Mouse (Mus musculus) lung, postnatal 0 days (tissue): ENCODE results near the gene Schip1. TPM values are rescaled to one million over a fixed set of nuclear protein-coding genes. Genes with fewer than 3 reads are reported as not detected.

ENCODE experiments used
- ATAC-seq: fragments of 200-750 bp; cut with Nextera tagmentation; 2 replicates; pipeline ENCODE4 v1.8.0; 2017; ENCODE audit warnings: moderate library complexity
- DNase-seq: peaks from one replicate; pipeline ENCODE4 v3.0.0-alpha.2; 2016; ENCODE audit warnings: low spot score
- H3K27ac ChIP-seq: fragments of 300-500 bp; sonication (generic); 2 replicates; pipeline ENCODE4 v1.5.1; 2014; ENCODE audit warnings: antibody characterized with exemption, mild to moderate bottlenecking, low read length, mixed read lengths
- H3K27me3 ChIP-seq: fragments of 300-500 bp; sonication (generic); replicated peaks from 2 replicates; pipeline ENCODE4 v1.6.1; 2014; ENCODE audit warnings: low read length, mixed read lengths; ENCODE audit not compliant: insufficient read depth
- H3K36me3 ChIP-seq: fragments of 300-500 bp; sonication (generic); 2 replicates; pipeline ENCODE4 v1.6.1; 2014; ENCODE audit warnings: low read length, mixed read lengths; ENCODE audit not compliant: insufficient read depth
- H3K4me1 ChIP-seq: fragments of 300-500 bp; sonication (generic); 2 replicates; pipeline ENCODE4 v1.6.1; 2014; ENCODE audit warnings: antibody characterized with exemption, low read depth, low read length, mixed read lengths; ENCODE audit not compliant: insufficient read depth
- H3K4me2 ChIP-seq: fragments of 300-500 bp; sonication (generic); replicated peaks from 2 replicates; pipeline ENCODE4 v1.6.1; 2014; ENCODE audit warnings: low read depth, mild to moderate bottlenecking, low read length, moderate library complexity, mixed read lengths
- H3K4me3 ChIP-seq: fragments of 300-500 bp; sonication (generic); 2 replicates; pipeline ENCODE4 v1.5.1; 2014; ENCODE audit warnings: low read depth, low read length
- H3K9ac ChIP-seq: fragments of 300-500 bp; sonication (generic); replicated peaks from 2 replicates; pipeline ENCODE4 v1.6.1; 2014; ENCODE audit warnings: low read depth, mild to moderate bottlenecking
- H3K9me3 ChIP-seq: fragments of 300-500 bp; sonication (generic); 2 replicates; pipeline ENCODE4 v1.6.1; 2016; ENCODE audit warnings: low read length, mixed read lengths
- CTCF ChIP-seq: IDR thresholded peaks from 2 replicates; pipeline ENCODE4 v1.5.1; 2016; ENCODE audit warnings: antibody characterized with exemption, mild to moderate bottlenecking
- EP300 ChIP-seq: IDR thresholded peaks from 2 replicates; pipeline ENCODE4 v1.6.1; 2016; ENCODE audit warnings: antibody characterized with exemption, mild to moderate bottlenecking, control low read depth
- WGBS: fragments of 180-500 bp; shearing (Covaris S2); extraction: QIAGEN DNeasy Blood & Tissue Kit; methylation state at CpG from one replicate; pipeline ENCODE4 v1.1.7; 2014; 5-methylcytosine and 5-hydroxymethylcytosine counted together
- polyA plus RNA-seq: library from polyadenylated mRNA; unstranded; fragments of >200 nt; fragmentation: Nextera tagmentation; extraction: Ambion mirVana; gene quantifications from 2 replicates; pipeline ENCODE4 v1.2.1, GENCODE M21; 2015

Schip1 gene
- polyA plus RNA-seq, 1 experiment from 2014 or later, result 52.2 TPM

GRCm38 (mm10) chr3:68477478-68477877, 412.9 kb downstream of the Schip1 start:
- 55% methylated on average over 2 of the region's 2 CpGs for WGBS
- Histone ChIP-seq H3K27me3 (no peaks in the 10 kb centered on the region), H3K4me2 (no peak overlapping the region), H3K9me3 (no peaks in the 10 kb centered on the region), H3K27ac (no peak overlapping the region), H3K36me3 (no peaks in the 10 kb centered on the region), H3K9ac (no peak overlapping the region), H3K4me1 (no peaks in the 10 kb centered on the region), H3K4me3 (no peak overlapping the region)
- ATAC-seq, result no peak
- peak; percentile 16 for DNase-seq
- TF ChIP-seq CTCF (no peak), EP300 (no peak)

- Histone ChIP-seq H3K9me3 (no peaks in the 10 kb centered on the region), H3K4me1 (no peaks in the 10 kb centered on the region), H3K27me3 (no peaks in the 10 kb centered on the region), H3K36me3 (no peaks in the 10 kb centered on the region), H3K9ac (no peak overlapping the region), H3K4me2 (no peak overlapping the region), H3K27ac (no peak overlapping the region), H3K4me3 (no peak overlapping the region)
- TF ChIP-seq CTCF (no peak), EP300 (no peak)
- 68% methylated on average over 6 of the region's 6 CpGs for WGBS
- no peak for DNase-seq
- no peak for ATAC-seq
Observed at GRCm38 (mm10) chr3:68479266-68479665, 414.7 kb downstream of the Schip1 start.

GRCm38 (mm10) chr3:68483517-68483916, 418.9 kb downstream of the Schip1 start:
- 58% methylated on average over 3 of the region's 3 CpGs for WGBS
- Histone ChIP-seq H3K9me3 (no peaks in the 10 kb centered on the region), H3K9ac (no peak overlapping the region), H3K36me3 (no peaks in the 10 kb centered on the region), H3K4me1 (no peaks in the 10 kb centered on the region), H3K27me3 (no peaks in the 10 kb centered on the region), H3K27ac (no peak overlapping the region), H3K4me3 (no peak overlapping the region), H3K4me2 (no peak overlapping the region)
- TF ChIP-seq EP300, result no peak
- no peak for TF ChIP-seq CTCF
- DNase-seq (no peak), ATAC-seq (no peak)

DNA sequence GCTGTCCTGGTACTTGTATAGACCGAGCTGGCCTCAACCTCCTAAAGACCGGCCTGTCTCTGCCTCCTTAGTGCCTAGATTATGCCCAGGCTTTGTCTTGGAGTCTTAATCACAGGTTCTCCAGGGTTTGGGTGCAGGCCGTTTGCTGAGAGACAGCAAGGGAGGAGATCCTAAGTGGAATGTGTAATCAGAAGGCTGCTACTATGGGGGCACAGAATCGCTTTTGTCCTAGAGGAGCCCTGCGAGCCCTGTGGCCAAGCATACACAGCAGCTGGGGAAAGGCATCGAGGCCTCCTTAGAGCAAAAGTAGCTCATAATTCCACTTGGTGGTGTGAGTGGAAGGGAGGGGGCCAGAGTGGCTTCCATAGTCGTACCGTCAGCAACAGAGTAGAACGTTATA, 419.4 kb downstream of the Schip1 start:
- Histone ChIP-seq H3K4me1 (no peaks in the 10 kb centered on the region), H3K4me3 (no peak overlapping the region), H3K36me3 (no peaks in the 10 kb centered on the region), H3K27me3 (no peaks in the 10 kb centered on the region), H3K9me3 (no peaks in the 10 kb centered on the region), H3K27ac (no peak overlapping the region), H3K4me2 (no peak overlapping the region), H3K9ac (no peak overlapping the region)
- no peak for TF ChIP-seq CTCF
- TF ChIP-seq EP300, result no peak
- ATAC-seq (no peak), DNase-seq (no peak)
- WGBS, result 76% methylated on average over 9 of the region's 9 CpGs

DNA sequence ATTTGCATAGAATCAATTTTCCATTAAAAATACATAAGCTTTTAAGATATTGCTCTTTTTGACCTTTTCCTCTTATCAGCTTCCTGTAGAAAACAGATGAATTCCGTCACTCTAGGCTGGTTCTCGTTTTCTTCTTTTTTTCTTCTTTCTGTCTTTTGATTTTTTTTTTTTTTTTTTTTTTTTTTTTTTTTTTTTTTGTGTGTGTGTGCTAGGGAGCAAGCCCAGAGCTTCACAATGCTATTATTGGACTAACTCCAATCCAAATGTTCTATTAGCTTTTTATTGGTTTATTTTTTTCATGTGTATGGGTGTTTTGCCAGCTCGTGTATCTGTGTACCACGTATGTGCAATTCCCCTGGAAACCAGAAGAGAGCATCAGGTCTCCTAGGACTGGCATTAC, 420.0 kb downstream of the Schip1 start:
- no peak overlapping the region for H3K27ac ChIP-seq
- H3K4me2 ChIP-seq, result no peak overlapping the region
- no peak for ATAC-seq
- peak; percentile 13; the same call in 1 of the 2 replicates for TF ChIP-seq CTCF
- TF ChIP-seq EP300, result no peak
- no peaks in the 10 kb centered on the region for H3K4me1 ChIP-seq
- H3K27me3 ChIP-seq, result no peaks in the 10 kb centered on the region
- no peaks in the 10 kb centered on the region for H3K9me3 ChIP-seq
- no peak overlapping the region for H3K9ac ChIP-seq
- no peaks in the 10 kb centered on the region for H3K36me3 ChIP-seq
- no peak overlapping the region for H3K4me3 ChIP-seq
- WGBS, result 77% methylated on average over 4 of the region's 4 CpGs
- DNase-seq, result no peak

DNA sequence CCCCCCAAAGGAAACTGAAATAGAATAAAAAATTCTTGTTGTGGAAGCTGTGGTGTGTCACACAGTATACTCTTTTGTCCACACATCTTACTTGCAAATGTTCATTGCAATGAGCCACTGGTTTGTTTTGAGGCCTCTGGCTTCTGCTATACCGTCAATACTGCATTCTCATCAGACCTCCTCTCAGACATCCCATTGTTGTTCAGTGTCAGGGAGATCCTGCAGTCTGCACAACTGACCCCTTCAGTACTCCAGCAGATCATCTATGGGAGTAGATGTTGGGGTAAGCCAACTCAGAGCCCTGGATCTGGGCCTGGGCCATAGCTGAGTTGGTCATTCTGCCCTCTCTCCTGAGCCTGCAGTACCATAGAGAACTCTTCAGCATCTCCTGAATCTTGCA, 423.0 kb downstream of the Schip1 start:
- Histone ChIP-seq H3K4me2 (no peak overlapping the region), H3K4me1 (peaks cover 7% of the 10 kb centered on the region; the same call in 1 of the 2 replicates), H3K4me3 (no peak overlapping the region), H3K27ac (no peak overlapping the region), H3K27me3 (no peaks in the 10 kb centered on the region), H3K36me3 (no peaks in the 10 kb centered on the region), H3K9ac (no peak overlapping the region), H3K9me3 (no peaks in the 10 kb centered on the region)
- TF ChIP-seq CTCF (no peak), EP300 (no peak)
- DNase-seq (no peak), ATAC-seq (no peak)
- WGBS, result 67% methylated on average over 1 of the region's 1 CpGs

DNA sequence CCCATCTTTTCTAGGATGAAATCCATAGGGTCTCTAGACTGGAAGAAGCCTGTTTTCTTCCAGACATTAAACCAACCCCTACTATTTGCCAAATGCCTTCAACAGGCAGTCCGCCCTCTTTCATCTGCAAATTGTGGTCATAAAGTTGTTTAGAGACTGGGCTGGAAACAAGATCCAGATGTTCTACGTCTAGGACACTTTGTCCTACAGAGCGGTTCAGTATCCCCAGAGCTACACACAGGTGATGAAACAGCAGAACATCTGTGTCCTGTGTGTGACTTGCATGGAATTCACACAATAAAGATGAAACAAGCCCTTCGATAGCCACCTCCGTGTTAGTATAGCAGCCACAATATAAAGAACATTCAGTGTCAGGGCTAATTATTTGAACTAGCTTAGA, 423.7 kb downstream of the Schip1 start:
- no peak overlapping the region for H3K9ac ChIP-seq
- no peak for TF ChIP-seq CTCF
- 0 out of 2 replicates have a peak, but pooled peaks have one; percentile 19 for TF ChIP-seq EP300
- H3K4me2 ChIP-seq, result no peak overlapping the region
- DNase-seq, result peak; percentile 24
- no peaks in the 10 kb centered on the region for H3K9me3 ChIP-seq
- ATAC-seq, result no peak
- H3K4me3 ChIP-seq, result no peak overlapping the region
- peaks cover 7% of the 10 kb centered on the region; the same call in 1 of the 2 replicates for H3K4me1 ChIP-seq
- no peaks in the 10 kb centered on the region for H3K36me3 ChIP-seq
- H3K27ac ChIP-seq, result no peak overlapping the region
- 52% methylated on average over 5 of the region's 5 CpGs for WGBS
- H3K27me3 ChIP-seq, result no peaks in the 10 kb centered on the region
